Mouse (Mus musculus) naive thymus-derived CD4-positive, alpha-beta T cell, adult 5 months (primary cell): ENCODE data around the gene Fcgr1. TPM values are rescaled to one million over a fixed set of nuclear protein-coding genes. Genes with fewer than 3 reads are reported as not detected.

Source experiments
- polyA plus RNA-seq: library from polyadenylated mRNA; unstranded; fragments of 100-300 nt; shearing (Covaris generic); gene quantifications from one replicate; pipeline ENCODE4 v1.2.1, GENCODE M21; 2017

Fcgr1 gene
- polyA plus RNA-seq: not detected

DNA sequence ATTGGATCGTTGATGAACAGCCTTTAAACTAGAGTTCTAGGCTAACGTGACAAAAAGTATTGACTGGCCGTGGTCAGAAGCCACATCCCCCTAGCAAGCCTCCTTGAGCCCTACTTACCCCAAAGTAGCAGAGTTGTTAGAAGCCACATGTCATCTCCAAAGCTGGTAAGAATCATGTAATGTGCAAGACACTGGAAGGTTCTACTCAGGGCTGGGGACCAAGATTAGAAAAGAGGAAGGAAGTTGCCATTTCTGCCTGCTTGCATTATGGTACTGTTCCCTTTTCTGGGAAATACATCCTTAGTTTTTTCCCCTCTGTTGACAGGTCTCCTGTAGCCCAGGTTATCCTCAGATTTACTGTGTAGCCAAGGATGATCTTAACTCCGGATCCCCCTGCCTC lies at the start of gene Fcgr1:
Gene Fcgr1 (minus strand): TSS at position 183 of the 400 bp plus-strand sequence.

DNA sequence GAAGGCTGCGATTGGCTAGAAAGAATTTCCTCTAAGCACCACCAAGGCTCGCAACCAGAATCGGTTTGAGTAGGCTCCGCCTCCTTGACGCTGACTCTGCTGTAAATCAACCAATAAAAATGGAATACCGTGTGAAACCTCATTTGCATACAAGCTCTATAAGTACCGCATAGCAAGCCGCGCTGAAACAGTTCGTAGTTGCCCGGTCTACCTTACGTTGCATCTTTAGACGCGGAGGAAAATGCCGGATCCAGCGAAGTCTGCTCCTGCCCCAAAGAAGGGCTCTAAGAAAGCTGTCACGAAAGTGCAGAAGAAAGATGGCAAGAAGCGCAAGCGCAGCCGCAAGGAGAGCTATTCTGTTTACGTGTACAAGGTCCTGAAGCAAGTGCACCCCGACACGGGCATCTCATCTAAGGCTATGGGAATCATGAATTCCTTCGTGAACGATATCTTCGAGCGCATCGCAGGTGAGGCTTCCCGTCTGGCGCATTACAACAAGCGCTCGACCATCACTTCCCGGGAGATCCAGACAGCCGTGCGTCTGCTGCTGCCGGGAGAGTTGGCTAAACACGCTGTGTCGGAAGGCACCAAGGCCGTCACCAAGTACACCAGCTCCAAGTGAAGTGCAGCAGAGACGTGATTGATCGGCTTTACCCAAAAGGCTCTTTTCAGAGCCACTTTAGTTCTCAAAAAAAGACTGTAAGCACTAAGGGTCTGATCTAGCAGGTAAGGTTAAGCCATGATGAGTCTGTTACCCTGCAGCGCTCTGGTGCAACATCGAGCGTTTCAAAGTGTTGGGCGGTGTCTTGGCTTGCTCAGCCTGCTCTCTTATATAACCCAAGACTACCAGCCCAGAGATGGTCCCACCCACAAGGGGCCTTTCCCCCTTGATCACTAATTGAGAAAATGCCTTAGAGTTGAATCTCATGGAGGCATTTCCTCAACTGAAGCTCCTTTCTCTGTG lies 24.0 kb downstream of the Fcgr1 start, which contains the start of gene Hist2h2bb:
Gene Hist2h2bb (plus strand): TSS at position 242 of the 964 bp plus-strand sequence.

GRCm38 (mm10) chr3:96268051-96268775 lies 25.6 kb downstream of the Fcgr1 start, which contains the start of gene Hist2h3b:
Hist2h3b (plus strand) TSS chr3:96268654.

GRCm38 (mm10) chr3:96262979-96263550 lies 30.7 kb downstream of the Fcgr1 start, which contains the start of gene Hist2h4:
Hist2h4 (minus strand) TSS chr3:96263311.

GRCm38 (mm10) chr3:96246427-96246856 lies 47.3 kb downstream of the Fcgr1 start, which contains the start of gene Hist2h3c1:
Hist2h3c1 (plus strand) TSS chr3:96246685.

GRCm38 (mm10) chr3:96245003-96245886 lies 48.5 kb downstream of the Fcgr1 start, which contains the start of gene Hist2h2aa1:
Hist2h2aa1 (plus strand) TSS chr3:96245497.

GRCm38 (mm10) chr3:96239949-96240798 lies 53.6 kb downstream of the Fcgr1 start, which contains the start of gene Hist2h2aa2:
Hist2h2aa2 (minus strand) TSS chr3:96240276.

GRCm38 (mm10) chr3:96238954-96239793 lies 54.6 kb downstream of the Fcgr1 start, which contains the start of gene Hist2h3c2:
Hist2h3c2 (minus strand) TSS chr3:96239127.

Other genes with a start within 250 kb of the Fcgr1 start
- gene Vps45, start 235.5 kb downstream of the Fcgr1 start, polyA plus RNA-seq: 15.4 TPM
- 14.3 TPM for gene Otud7b, start 189.4 kb downstream of the Fcgr1 start, polyA plus RNA-seq
- 0.44 TPM for gene Mtmr11, start 132.0 kb downstream of the Fcgr1 start, polyA plus RNA-seq
- gene Sf3b4, start 121.6 kb downstream of the Fcgr1 start, polyA plus RNA-seq: 153 TPM
- gene Sv2a, start 112.8 kb downstream of the Fcgr1 start, polyA plus RNA-seq: 3.7 TPM
- 16.8 TPM for gene Bola1, start 74.3 kb downstream of the Fcgr1 start, polyA plus RNA-seq
- gene Hist2h2ab, start 74.1 kb downstream of the Fcgr1 start, polyA plus RNA-seq: 4.5 TPM
- gene Hist2h2ac, start 73.1 kb downstream of the Fcgr1 start, polyA plus RNA-seq: 10.4 TPM
- 3.5 TPM for gene Hist2h2be, start 72.8 kb downstream of the Fcgr1 start, polyA plus RNA-seq
- not detected for gene Hist2h3c2, start 54.8 kb downstream of the Fcgr1 start, polyA plus RNA-seq
- gene Hist2h2aa2, start 53.7 kb downstream of the Fcgr1 start, polyA plus RNA-seq: 70.3 TPM
- gene Hist2h2aa1, start 48.5 kb downstream of the Fcgr1 start, polyA plus RNA-seq: 7.7 TPM
- not detected for gene Hist2h3c1, start 47.3 kb downstream of the Fcgr1 start, polyA plus RNA-seq
- gene Hist2h4, start 30.7 kb downstream of the Fcgr1 start, polyA plus RNA-seq: 4.9 TPM
- 7.5 TPM for gene Hist2h3b, start 25.3 kb downstream of the Fcgr1 start, polyA plus RNA-seq
- 11.2 TPM for gene Hist2h2bb, start 24.2 kb downstream of the Fcgr1 start, polyA plus RNA-seq
- not detected for gene BC107364, start 158.3 kb upstream of the Fcgr1 start, polyA plus RNA-seq
- gene Hfe2, start 231.2 kb upstream of the Fcgr1 start, polyA plus RNA-seq: not detected